Mouse (Mus musculus): ENCODE measurements around the gene N4bp2. TPM values are rescaled to one million over a fixed set of nuclear protein-coding genes. Genes with fewer than 3 reads are reported as not detected.

N4bp2 gene
- polyA plus RNA-seq, 1 experiment from 2014 or later: 31.9 TPM

Other genes starting within 250 kb of the N4bp2 start
- gene Smim14, start 226.3 kb upstream of the N4bp2 start, polyA plus RNA-seq (2016; fragmentation: Nextera tagmentation; extraction: Ambion mirVana): 124 and 138 TPM in 2 replicates
- 142 and 152 TPM in 2 replicates for gene Ube2k, start 226.3 kb upstream of the N4bp2 start, polyA plus RNA-seq (2016; fragmentation: Nextera tagmentation; extraction: Ambion mirVana)
- gene Pds5a, start 65.2 kb upstream of the N4bp2 start, polyA plus RNA-seq (2016; fragmentation: Nextera tagmentation; extraction: Ambion mirVana): 61.7 and 63.8 TPM in 2 replicates
- gene Rhoh, start 97.7 kb downstream of the N4bp2 start, polyA plus RNA-seq (2016; fragmentation: Nextera tagmentation; extraction: Ambion mirVana): 0.85 and 0.97 TPM in 2 replicates
- gene Chrna9, start 171.4 kb downstream of the N4bp2 start, polyA plus RNA-seq (2016; fragmentation: Nextera tagmentation; extraction: Ambion mirVana): 0.26 TPM in 1 of 2 replicates, not detected in the other
- gene 9130230L23Rik, start 240.8 kb downstream of the N4bp2 start, polyA plus RNA-seq (2016; fragmentation: Nextera tagmentation; extraction: Ambion mirVana): 0.29 and 0.31 TPM in 2 replicates